11 mouse cellular contexts compared by ENCODE assay signal in genomic region chr17:11914451-11914850, GRCm38 (mm10).
"Had no signal": no experiment of that assay in that cellular context is flagged by ENCODE, and none has a peak within 500 bp of the region (broad histone marks: within the 10 kb centered on the region; RNA-seq: fewer than 3 reads in every experiment).

No protein-coding gene starts in this region.

- DNase-seq: lung, adult 18-20 months; lung, postnatal 10 days; lung, postnatal 4 days; right cerebral cortex, adult 18-20 months; right cerebral cortex, postnatal 25 days; right cerebral cortex, postnatal 4 days; spleen, adult 18-20 months; thymus, adult 18-20 months; thymus, postnatal 14 days; thymus, postnatal 36 days had no signal

- ATAC-seq: midbrain, embryonic 15.5 days had no signal
